Mouse (Mus musculus): ENCODE measurements at regions not wholly inside any gene's neighbourhood (a gene's known extent, or its start where the extent isn't known, plus 50 kb on each side); places are given as distances from the start of the nearest gene placed in this dataset.

DNA sequence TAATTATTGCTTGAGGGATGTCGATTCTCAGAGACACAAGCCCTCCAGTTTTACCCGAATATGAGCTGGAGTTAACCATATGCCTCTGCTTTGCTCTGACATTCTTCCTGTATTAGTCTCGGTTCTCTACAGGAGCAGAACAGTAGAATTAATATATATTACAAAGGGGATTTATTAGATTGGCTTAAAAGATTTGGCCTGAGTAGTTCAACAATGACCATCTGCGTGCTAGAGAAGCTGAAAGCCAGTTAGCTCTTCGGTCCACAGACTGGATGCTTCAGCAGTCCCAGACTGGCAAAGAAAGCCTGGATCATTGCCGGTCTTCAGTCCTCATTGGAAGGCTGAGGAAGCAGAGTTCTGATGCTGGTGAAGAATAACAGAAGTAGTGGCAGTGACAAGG is 100.4 kb upstream of the Gm9747 start:
- Histone ChIP-seq H3K4me1 (no peaks in the 10 kb centered on the region), H3K9me3 (replicated peaks) (no peaks in the 10 kb centered on the region), H3K27me3 (0 out of 2 replicates have a peak, but pooled peaks cover 3% of the 10 kb centered on the region), H3K27ac (no peak overlapping the region), H3K4me2 (no peak overlapping the region), H3K4me3 (replicated peaks) (no peak overlapping the region), H3K36me3 (no peaks in the 10 kb centered on the region), H3K9ac (no peak overlapping the region)
- ATAC-seq (replicated peaks; ENCODE audit: low FRiP score): no peak
- 85% methylated on average over 6 of the region's 6 CpGs for WGBS

DNA sequence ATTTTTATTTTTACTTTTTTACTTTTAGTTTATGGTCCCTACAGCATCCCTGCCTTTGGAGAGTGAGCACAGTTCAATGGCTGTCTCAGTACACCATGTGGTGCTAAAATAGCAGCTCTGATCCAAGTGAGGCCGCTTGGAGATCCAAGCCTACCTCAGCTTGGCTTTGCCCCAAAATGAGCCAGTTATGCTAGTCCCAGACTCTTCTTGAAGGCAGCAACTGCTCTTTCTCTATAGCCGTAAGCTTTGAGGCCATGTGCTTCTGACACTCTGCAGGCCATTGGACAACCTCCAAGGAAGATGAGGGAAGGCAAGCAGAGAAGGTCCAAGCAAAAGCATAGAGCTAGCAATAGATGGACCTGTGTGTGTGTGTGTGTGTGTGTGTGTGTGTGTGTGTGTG is 98.0 kb upstream of the Gm9747 start:
- Histone ChIP-seq H3K27me3 (no peaks in the 10 kb centered on the region), H3K36me3 (no peaks in the 10 kb centered on the region), H3K9me3 (replicated peaks) (no peaks in the 10 kb centered on the region), H3K4me3 (replicated peaks) (no peak overlapping the region), H3K4me2 (no peak overlapping the region), H3K9ac (no peak overlapping the region), H3K4me1 (no peaks in the 10 kb centered on the region), H3K27ac (no peak overlapping the region)
- ATAC-seq (replicated peaks; ENCODE audit: low FRiP score): no peak
- WGBS: 97% methylated on average over 2 of the region's 2 CpGs

DNA sequence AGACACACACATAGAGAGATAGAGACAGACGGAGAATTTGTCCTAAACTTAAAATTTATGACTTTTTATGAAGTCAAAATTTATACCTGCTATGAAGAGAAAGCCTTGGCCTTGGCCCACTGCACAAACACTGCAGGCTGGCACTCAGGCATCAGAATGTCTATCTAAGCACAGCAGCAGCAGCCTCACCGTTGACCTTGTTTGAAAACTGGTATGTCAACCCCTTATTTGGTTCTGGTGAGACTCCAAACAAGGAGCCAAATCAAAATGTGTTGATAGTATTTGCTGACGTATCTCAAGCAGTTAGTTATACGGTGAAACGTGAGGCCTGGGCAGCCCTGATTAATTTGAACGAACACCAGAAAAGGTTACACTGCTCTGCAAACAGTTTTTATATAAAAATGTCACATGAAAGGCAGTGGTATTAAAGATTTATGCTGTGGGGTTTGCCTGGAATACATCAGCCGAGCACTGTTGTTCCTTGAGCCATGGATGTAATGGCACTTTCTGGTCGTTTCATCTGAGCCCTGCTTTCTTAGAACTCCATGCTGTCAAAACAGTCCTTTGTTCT is 97.1 kb upstream of the Gm9747 start:
- Histone ChIP-seq H3K4me3 (replicated peaks) (no peak overlapping the region), H3K4me2 (no peak overlapping the region), H3K27ac (no peak overlapping the region), H3K27me3 (no peaks in the 10 kb centered on the region), H3K9ac (no peak overlapping the region), H3K36me3 (no peaks in the 10 kb centered on the region), H3K4me1 (no peaks in the 10 kb centered on the region), H3K9me3 (replicated peaks) (no peaks in the 10 kb centered on the region)
- 33% methylated on average over 8 of the region's 8 CpGs for WGBS
- ATAC-seq (replicated peaks; ENCODE audit: low FRiP score): no peak

GRCm38 (mm10) chr1:82145256-82145655 is 87.7 kb upstream of the Gm9747 start:
- H3K4me2 ChIP-seq: no peak overlapping the region
- WGBS: 82% methylated on average over 2 of the region's 2 CpGs
- H3K4me3 ChIP-seq (replicated peaks): no peak overlapping the region
- no peaks in the 10 kb centered on the region for H3K9me3 ChIP-seq (replicated peaks)
- ATAC-seq (replicated peaks; ENCODE audit: low FRiP score): no peak
- H3K36me3 ChIP-seq: no peaks in the 10 kb centered on the region
- no peak overlapping the region for H3K27ac ChIP-seq
- H3K9ac ChIP-seq: no peak overlapping the region
- H3K27me3 ChIP-seq: peaks cover 7% of the 10 kb centered on the region
- peaks cover 1% of the 10 kb centered on the region; the same call in 1 of the 2 replicates for H3K4me1 ChIP-seq

DNA sequence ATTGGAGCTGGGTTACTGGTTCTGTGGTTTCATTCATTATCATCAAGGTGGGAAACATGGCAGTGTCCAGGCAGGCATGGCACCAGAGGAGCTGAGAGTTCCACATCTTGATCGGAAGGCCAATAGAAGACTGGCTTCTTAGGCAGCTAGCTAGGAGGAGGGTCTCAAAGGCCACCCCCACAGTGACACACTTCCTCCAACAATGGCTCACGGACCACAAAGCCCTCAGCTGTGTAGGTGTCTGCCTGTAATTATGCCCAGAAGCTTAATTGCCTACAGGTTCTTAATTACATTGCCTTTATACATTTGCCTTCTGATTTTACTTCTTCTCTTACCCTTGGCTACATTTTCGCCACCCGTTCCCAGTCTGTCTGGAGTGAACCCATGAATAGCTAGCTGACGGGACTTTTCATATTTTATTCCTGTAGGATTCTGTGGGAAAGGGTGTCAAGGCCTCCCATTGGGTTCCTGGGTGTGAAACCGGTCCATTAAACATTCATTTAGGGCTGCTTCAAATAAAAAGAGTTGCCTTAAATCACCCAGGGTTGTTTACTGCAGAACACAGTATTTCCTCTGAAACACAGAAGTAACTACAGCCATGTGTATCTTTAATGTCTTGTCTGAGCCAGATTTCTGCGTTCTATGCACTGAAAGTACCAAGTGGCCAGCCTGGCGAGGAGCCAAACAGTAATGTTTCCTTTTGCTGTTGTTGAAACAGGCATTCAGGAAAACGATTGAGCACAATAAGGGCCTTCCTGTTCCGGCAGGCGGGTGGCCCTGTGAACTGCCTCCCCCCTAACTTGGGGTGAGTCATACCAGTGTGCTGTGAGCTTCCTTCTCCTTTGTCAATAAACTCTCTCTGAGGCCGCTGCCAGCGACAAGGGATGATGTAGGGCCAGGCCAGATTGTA is 82.4 kb upstream of the Gm9747 start:
- Histone ChIP-seq H3K9ac (no peak overlapping the region), H3K27ac (peak overlapping the region; percentile 46; the same call in 1 of the 2 replicates), H3K4me3 (replicated peaks) (no peak overlapping the region), H3K4me1 (peaks cover 11% of the 10 kb centered on the region), H3K4me2 (no peak overlapping the region), H3K27me3 (peaks cover 7% of the 10 kb centered on the region), H3K36me3 (no peaks in the 10 kb centered on the region), H3K9me3 (replicated peaks) (no peaks in the 10 kb centered on the region)
- WGBS: 49% methylated on average over 13 of the region's 13 CpGs
- peak; percentile 86 for ATAC-seq (replicated peaks; ENCODE audit: low FRiP score)

- Histone ChIP-seq H3K9me3 (replicated peaks) (no peaks in the 10 kb centered on the region), H3K4me3 (replicated peaks) (no peak overlapping the region), H3K36me3 (no peaks in the 10 kb centered on the region), H3K4me1 (peaks cover 3% of the 10 kb centered on the region; the same call in 1 of the 2 replicates), H3K4me2 (no peak overlapping the region), H3K27me3 (0 out of 2 replicates have a peak, but pooled peaks cover 3% of the 10 kb centered on the region), H3K9ac (no peak overlapping the region), H3K27ac (no peak overlapping the region)
- no peak for ATAC-seq (replicated peaks; ENCODE audit: low FRiP score)
Measured at GRCm38 (mm10) chr1:82155961-82156360, 77.0 kb upstream of the Gm9747 start.

DNA sequence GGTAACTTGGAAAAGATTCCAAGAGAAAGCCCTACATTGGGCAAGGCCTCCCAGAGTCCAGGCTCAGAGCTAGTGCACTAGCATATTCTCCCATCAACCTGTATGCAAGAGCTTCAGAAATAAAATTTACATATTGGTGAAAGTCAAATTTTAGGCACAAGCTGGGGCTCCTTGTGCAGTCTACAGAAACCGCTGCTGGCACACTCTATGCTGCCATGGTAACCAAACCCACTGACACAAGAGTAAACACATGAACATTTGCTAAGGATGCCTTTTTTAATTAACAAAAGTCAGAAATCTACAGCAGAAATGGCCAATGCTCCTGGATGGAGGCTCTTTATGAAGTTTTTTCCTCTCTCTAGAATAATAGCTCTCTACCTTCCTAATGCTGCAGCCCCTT is 75.9 kb upstream of the Gm9747 start:
- Histone ChIP-seq H3K36me3 (no peaks in the 10 kb centered on the region), H3K27ac (no peak overlapping the region), H3K4me1 (no peaks in the 10 kb centered on the region), H3K4me3 (replicated peaks) (no peak overlapping the region), H3K4me2 (no peak overlapping the region), H3K9me3 (replicated peaks) (no peaks in the 10 kb centered on the region), H3K27me3 (0 out of 2 replicates have a peak, but pooled peaks cover 3% of the 10 kb centered on the region), H3K9ac (no peak overlapping the region)
- ATAC-seq (replicated peaks; ENCODE audit: low FRiP score): no peak
- WGBS: 90% methylated on average over 1 of the region's 1 CpGs

DNA sequence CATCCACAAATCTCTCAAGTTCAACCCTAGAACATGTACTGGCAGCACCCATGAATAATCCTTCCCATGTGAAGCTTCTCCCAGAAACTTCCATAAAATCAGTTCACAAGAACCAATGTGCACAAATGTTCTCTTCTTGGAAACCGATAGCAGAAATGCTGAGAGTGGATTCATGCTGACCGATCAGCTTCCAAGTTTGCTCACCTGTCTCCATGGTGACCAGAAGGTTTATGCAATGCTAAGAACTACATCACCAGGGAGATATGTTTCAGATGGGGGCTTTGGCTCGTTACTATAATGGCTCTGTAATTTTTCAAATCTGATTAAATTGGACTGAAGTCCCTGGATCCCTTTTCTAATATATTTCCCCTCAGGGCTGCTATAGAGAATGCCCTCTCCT is 74.4 kb upstream of the Gm9747 start:
- Histone ChIP-seq H3K9ac (no peak overlapping the region), H3K36me3 (no peaks in the 10 kb centered on the region), H3K27me3 (0 out of 2 replicates have a peak, but pooled peaks cover 3% of the 10 kb centered on the region), H3K27ac (no peak overlapping the region), H3K9me3 (replicated peaks) (no peaks in the 10 kb centered on the region), H3K4me1 (no peaks in the 10 kb centered on the region), H3K4me2 (no peak overlapping the region), H3K4me3 (replicated peaks) (no peak overlapping the region)
- WGBS: 66% methylated on average over 3 of the region's 3 CpGs
- no peak for ATAC-seq (replicated peaks; ENCODE audit: low FRiP score)

GRCm38 (mm10) chr1:82159201-82159600 is 73.7 kb upstream of the Gm9747 start:
- no peak overlapping the region for H3K27ac ChIP-seq
- 88% methylated on average over 3 of the region's 3 CpGs for WGBS
- no peak for ATAC-seq (replicated peaks; ENCODE audit: low FRiP score)

GRCm38 (mm10) chr1:82162926-82163325 is 70.0 kb upstream of the Gm9747 start:
- H3K9me3 ChIP-seq (replicated peaks): no peaks in the 10 kb centered on the region

More at GRCm38 (mm10) chr1:82159201-82159600, 73.7 kb upstream of the Gm9747 start:
- no peaks in the 10 kb centered on the region for H3K9me3 ChIP-seq (replicated peaks)
- H3K4me3 ChIP-seq (replicated peaks): no peak overlapping the region
- no peak overlapping the region for H3K4me2 ChIP-seq
- H3K27me3 ChIP-seq: 0 out of 2 replicates have a peak, but pooled peaks cover 3% of the 10 kb centered on the region
- no peaks in the 10 kb centered on the region for H3K4me1 ChIP-seq
- no peak overlapping the region for H3K9ac ChIP-seq
- no peaks in the 10 kb centered on the region for H3K36me3 ChIP-seq

GRCm38 (mm10) chr1:82168158-82168557 is 64.8 kb upstream of the Gm9747 start:
- Histone ChIP-seq H3K27ac (no peak overlapping the region), H3K4me2 (no peak overlapping the region), H3K9me3 (replicated peaks) (no peaks in the 10 kb centered on the region), H3K27me3 (no peaks in the 10 kb centered on the region), H3K4me1 (no peaks in the 10 kb centered on the region), H3K36me3 (no peaks in the 10 kb centered on the region), H3K9ac (no peak overlapping the region), H3K4me3 (replicated peaks) (no peak overlapping the region)
- WGBS: 90% methylated on average over 4 of the region's 4 CpGs
- no peak for ATAC-seq (replicated peaks; ENCODE audit: low FRiP score)

More at GRCm38 (mm10) chr1:82162926-82163325, 70.0 kb upstream of the Gm9747 start:
- no peak overlapping the region for H3K4me2 ChIP-seq
- H3K36me3 ChIP-seq: no peaks in the 10 kb centered on the region
- H3K27ac ChIP-seq: no peak overlapping the region
- H3K9ac ChIP-seq: no peak overlapping the region
- no peaks in the 10 kb centered on the region for H3K4me1 ChIP-seq
- H3K27me3 ChIP-seq: no peaks in the 10 kb centered on the region
- WGBS: 79% methylated on average over 6 of the region's 6 CpGs
- ATAC-seq (replicated peaks; ENCODE audit: low FRiP score): no peak
- no peak overlapping the region for H3K4me3 ChIP-seq (replicated peaks)

DNA sequence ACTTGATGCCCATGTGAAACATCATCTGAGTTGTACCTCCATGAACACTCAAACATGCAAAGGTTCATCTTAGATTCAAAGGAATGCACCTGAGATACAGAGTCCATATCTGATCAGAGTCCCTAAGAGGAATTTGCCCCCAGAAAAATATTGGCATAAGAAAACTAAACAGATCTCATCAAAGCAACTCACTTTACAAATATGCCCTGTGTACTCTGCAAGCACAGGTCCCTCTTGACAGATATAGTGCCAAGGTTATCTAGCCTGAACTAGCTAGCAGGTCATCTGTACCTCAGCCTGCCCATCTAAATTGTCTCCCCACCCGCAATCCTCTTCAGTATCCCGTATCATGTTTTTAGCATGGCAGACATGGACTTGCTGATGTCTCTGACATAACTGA is 64.0 kb upstream of the Gm9747 start:
- H3K4me3 ChIP-seq (replicated peaks): no peak overlapping the region
- no peak for ATAC-seq (replicated peaks; ENCODE audit: low FRiP score)
- H3K27me3 ChIP-seq: no peaks in the 10 kb centered on the region
- no peaks in the 10 kb centered on the region for H3K9me3 ChIP-seq (replicated peaks)
- H3K27ac ChIP-seq: no peak overlapping the region
- no peak overlapping the region for H3K4me2 ChIP-seq
- no peaks in the 10 kb centered on the region for H3K36me3 ChIP-seq
- H3K4me1 ChIP-seq: no peaks in the 10 kb centered on the region
- WGBS: 97% methylated on average over 2 of the region's 2 CpGs
- no peak overlapping the region for H3K9ac ChIP-seq
